Mouse (Mus musculus) T-helper 1 cell (primary cell): ENCODE measurements around the gene Ache.

Source experiments
- in situ Hi-C: fragments of 300-600 bp; cut with MboI, MseI; formaldehyde crosslinking; loops from one replicate; pipeline ENCODE4 v1.15.1; 2025; ENCODE audit warnings: high pct_unique_total_duplicates

Ache gene

DNA sequence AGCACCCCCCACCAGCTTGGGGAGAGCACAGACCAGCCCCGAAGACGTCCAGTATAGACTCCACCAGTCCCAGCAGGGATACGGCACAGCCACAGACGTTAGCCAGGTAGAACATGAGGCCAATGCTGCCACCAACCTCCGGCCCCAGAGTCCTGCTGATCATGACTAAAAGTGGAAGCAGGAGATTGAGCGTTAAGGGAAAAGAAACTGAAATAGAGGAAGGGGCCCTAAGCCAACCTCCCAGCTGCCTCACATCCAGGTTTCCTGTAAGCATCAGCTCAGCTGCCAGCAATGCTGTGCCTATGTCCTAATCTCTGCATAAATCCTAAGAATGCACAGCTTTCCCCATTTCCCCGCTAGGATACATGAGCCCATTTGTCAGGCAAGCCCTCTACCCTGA, 43.6 kb downstream of the Ache start:
- in situ Hi-C loops = no loop called here

DNA sequence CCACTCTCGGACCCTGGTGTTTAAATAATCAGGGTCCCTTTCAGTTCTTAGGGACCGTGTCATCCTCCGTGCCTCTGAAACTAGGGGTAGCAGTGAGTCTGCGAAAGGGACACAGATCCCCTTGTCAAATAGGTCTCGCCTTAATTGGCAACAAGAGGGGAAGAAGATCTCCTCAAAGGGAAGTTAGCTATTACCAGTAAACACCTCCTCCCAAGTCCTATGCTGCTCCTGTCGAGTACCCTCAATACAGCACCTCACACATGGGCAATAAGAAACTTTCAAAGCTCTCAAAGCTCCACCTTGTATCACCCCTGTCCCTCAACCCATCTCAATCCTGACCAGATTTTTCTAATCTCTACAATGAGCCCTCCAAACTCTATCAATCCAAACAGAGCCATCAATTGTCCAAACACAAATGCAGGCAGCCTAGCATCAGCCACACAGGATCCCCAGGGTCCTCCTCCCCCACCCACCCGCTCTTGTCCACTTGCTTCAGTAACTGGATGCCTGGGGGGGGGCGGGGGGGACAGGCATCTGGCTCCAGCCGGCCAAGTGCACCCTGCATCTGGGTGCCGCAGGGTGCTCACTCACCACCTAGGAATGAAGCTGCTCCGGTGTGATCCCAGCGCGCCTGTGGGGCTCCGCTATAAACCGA, 45.7 kb downstream of the Ache start:
- in situ Hi-C loops = no loop called here

DNA sequence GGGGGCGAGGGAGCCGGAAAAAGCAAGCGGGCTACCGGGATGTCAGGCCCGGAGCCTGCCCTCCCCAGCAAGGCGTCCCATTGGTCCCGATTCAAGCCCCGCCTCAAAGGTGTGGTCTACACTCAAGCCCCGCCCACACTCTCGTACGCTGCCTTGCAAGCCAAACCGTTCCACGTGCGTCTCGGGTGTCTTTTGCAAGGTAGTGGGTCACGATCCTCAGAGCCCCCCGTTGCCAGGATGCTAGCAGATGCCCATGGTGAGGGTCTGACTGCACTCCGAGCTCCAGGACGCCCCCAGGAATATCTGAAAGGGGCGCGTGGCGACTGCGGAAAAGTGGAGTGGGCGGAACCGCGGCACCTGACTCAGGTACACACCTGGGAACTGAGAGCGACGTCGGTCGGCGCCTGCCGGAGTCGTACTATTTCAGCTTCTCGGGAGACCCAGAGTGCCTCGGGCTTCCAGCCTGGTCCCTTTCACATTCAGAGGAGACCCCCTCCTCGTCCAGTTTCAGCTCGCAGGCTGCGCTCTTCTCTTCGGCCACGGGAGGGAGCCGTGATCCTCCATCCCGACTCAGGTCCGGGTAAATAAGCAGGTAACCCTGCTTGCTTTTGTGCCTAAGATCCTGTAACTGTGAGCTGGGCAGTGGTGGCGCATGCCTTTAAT, 46.3 kb downstream of the Ache start, which contains the start of gene Slc12a9:
Gene Slc12a9, minus strand, starts transcription at position 86 of the 663 bp plus-strand sequence.
- in situ Hi-C loops = no loop called here

DNA sequence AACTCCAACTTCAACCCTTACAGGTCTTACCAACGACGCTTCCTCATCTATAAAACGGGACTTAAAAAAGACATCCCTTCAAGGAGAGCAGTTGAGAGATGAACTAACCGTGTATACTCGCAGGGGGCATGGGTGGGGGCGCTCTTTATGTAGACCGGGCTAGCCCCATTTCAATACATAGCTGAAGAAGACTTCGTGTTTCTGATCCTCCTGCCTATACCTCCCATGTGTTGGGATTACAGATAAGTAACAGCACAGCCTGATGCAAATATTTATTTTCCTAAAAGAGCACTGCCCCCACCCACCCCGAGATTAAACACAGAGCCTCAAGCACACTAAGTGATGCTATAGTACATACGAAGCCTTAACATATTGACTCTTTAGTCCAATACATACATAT, 47.0 kb downstream of the Ache start:
- in situ Hi-C loops = no loop called here

DNA sequence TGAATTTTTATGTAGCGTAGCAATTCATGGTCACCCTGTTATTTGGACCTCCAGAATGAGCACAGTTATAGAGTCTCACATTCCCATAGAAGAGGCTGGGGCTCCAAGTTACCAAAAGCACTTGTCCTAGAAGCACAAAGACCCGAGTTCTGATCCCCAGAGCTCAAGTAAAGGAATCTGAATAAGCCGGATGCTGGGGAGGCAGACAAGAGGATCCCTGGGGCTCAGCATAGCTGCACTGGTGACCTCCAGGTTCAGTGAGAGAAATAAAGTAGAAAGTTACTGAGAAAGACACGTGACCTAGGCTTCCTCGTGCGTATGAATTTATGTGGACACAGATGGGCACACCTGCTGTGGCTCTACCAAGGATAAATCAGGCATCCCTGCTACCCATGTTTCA, 47.7 kb downstream of the Ache start:
- in situ Hi-C loops = no loop called here

DNA sequence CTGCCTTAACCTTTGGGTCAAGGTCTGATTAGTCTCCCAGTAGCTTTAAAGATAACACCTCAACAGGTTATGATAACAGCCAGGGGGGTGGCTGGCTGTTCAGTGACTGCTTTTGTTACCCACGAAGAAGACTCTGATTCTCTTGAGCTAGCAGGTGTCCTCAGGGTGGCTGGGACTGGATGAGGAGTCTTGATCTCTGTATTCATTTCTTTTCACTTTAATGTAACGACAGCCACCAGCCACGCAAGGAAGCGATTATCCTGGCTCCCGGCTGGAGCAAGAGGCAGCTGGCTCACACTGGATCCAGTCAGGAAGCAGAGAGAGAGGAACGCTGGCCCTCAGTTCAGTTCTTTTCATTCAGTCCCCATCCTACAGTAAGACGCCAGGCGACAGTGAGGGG, 49.9 kb downstream of the Ache start:
- in situ Hi-C loops = no loop called here

DNA sequence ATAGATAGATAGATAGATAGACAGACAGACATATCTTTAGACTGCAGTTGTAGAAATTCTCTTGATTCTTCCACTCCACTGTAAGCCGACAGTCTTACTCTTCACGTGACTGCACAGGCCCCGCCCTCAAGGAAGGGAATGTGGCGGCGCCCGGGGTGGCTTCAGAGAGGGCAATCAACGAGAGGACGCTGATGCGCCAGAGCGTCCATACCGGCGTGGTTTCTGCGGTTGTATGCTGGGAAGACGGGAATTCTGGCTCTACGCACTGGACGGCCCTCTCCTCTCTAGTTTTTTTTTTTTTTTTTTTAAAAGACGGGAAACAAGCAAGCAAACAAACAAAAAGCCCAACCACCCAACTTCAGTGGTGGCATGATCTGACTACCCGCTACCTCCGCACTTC, 50.9 kb downstream of the Ache start:
- in situ Hi-C loops = no loop called here

DNA sequence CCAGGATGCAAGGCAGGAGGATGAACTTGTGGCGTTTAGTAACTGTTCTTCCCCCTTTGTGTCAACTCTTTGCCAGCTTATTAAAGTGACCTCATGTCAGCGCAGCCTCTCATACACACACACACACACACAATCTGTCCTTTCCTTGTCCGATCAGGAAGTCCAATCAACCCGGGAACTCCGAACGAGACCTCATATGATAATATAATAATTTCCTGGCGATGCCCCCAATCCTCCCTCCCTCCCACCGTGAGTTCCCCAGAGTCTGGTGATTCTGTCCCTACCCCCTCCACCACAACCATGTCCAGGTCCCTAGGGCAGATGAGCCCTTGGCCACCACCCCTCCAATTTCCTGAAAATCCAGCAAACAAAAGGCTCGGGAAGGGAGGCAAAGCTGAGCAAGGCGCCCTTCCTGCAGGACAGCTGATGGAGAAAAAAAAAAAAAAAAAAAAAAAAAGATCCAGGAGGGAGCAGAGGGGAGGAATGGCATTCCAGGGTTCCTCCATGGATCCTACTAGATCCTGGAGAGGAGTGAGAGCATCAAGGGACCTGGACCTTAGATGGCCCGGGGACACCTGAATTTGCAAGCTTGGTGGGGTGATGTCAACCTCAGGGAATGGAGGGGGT, 51.5 kb downstream of the Ache start:
- in situ Hi-C loops = no loop called here

DNA sequence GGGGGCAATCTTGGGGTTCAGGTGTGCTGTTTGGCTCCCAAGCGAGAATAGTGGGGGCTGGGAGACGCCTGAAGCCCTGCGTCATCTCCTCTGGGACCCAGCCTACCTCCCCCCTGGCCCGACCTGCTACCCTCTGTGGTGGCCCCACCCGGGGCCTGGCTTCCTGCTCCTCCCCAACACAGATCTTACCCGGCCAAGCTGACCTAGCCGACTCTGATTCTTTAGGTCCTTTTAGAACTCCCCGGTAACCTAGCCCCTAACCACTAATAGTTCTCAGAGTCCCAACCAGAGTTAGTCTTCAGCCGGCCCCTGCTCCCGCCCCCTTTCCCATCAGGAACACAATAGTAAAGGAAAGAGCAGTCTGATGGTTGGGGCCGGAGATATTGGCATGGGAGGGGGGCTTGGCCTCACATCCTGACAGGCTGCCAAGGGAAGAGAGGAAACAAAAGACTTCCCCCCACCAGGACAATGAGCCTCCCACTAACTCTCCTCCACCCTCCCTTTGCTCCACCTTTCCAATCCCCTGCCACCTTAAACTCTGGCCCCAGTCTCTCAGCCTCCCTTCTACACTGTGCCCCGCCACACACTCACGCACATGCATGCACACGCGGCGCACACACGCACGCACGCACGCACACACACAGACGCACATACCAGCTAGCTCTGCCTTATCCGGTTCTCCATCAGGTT, 52.1 kb downstream of the Ache start:
- in situ Hi-C loops = no loop called here

DNA sequence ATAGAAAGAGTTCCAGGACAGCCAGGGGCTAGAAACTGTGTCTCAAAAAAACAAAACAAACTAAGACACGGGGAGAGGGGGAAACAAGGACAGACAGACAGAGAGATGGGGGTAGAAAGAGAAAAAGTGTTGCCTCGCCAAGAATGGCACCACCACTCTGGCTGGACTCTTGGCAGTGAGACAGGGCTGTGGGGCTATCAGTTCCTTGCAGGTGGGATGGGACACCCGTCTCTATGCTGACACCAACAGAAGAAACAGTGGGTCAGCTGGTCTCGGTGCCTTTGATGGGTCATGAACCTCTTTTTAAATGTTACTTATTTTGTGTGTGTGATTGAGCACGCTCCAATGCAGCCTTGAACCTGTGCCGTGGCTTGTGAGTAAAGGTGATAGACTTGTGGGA, 52.9 kb downstream of the Ache start:
- in situ Hi-C loops = no loop called here

DNA sequence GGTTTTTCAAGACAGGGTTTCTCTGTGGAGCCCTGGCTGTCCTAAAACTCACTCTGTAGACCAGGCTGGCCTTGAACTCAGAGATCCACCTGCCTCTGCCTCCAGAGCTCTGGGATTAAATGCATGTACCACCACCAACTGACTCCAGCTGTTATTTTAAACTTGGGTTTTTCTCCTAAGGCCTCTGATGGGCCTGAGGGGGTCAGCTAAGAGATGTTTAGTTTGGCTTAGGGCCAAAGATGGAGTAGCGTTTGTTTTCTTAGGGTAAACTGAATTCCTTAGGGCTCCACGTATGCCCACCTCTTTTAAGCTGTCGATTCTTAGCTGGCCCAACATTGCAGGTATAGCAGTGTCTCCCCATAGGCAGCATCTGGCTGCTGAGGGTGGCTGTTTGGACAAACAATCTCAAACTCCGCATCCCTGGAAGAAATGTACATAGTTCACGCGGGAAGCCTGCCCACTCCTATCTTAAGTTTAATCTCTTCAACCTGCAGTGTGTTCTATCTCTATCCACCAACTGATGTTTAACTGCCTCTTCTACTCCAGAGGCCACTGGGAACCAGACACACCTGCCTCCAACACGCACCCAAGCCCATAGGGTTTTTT, 55.2 kb downstream of the Ache start:
- in situ Hi-C loops = no loop called here

DNA sequence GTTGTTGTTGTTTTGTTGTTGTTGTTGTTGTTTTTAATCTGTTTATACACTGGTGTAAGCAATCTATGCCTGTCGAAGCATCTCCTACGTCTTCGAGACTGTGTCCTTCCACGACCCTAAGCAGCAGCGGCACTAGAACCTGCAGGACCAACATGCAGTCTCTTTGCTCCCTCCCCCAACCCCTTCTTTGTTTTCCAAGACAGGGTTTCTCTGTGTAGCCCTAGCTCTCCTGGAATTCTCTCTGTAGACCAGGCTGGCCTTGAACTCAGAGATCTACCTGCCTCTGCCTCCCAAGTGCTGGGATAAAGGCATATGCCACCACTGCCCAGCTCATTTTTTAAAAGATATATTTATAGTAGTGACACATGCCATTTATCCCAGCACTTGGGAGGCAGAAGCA, 56.1 kb downstream of the Ache start:
- in situ Hi-C loops = no loop called here

DNA sequence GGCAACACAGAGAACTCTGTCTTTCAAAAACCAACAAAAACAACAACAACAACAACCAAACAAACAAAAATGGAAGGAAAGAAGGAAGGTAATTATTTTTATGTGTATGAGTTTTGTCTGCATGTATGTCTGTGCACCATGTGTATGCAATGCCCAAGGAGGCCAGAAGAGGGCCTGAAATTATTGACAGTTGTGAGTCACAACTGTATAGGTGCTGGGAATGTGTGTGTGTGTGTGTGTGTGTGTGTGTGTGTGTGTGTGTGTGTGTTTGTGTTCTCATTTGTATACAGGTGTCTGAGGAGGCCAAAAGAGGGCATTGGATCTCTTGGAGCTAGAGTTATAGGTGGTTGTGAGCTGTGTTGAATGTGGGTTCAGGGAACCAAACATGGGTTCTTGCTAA, 56.5 kb downstream of the Ache start:
- in situ Hi-C loops = no loop called here
